Mouse (Mus musculus) monocyte, adult 2 months (primary cell): Measurements from ENCODE around the gene Gramd1b.
A peak's percentile ranks its signal among the peaks of the same experiment; 100 is the strongest.
"Not testable (repeated sequence)": the region's sequence is repeated elsewhere in the genome, so short reads cannot be mapped to it uniquely, and the experiment has no call there.

Experiments
- DNase-seq, 2 experiments: peaks; one replicate each; pipeline ENCODE4 v3.0.0; 2022; ENCODE audit warnings: low spot score in 2 of 2, low read depth in 1 of 2

The Gramd1b gene

DNA sequence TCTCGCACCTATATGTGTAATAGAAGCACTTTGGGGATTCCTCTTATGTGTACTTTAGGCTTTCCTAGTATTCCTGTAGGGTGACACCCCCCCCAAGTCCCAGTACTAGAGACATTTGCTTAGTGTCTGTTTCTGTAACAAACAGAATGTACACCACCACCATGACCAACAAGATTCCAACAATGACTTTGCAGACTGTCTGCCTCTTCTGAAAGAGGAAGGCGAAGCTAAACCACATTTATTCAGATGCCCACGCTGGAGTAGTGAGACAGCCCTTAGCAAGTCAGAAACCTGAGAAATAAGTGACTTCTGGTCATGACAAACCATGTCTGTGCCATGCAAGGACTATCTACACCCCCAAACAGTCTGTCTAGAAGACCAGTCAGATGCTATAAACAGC is 11.9 kb downstream of the Gramd1b start:
- no peak for DNase-seq

DNA sequence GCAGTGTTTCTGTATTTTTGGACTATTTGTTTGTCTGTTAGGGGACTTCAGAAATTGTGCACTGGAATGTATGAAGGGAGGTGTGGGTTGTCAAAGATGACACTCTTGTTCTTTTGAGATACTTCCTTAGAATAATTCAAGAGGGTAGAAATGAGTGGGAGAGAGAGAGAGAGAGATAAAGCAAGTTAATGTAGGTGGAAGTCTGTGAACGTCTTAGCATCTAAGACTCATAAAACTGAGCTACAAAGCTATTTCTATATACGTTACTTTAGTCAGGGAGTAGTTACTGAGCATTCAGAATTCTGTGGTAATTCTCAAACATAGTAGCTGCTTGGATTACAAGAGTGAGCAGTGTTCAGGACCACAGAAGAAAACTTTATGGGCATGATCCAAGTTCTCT is 19.2 kb downstream of the Gramd1b start:
- DNase-seq, result no peak

DNA sequence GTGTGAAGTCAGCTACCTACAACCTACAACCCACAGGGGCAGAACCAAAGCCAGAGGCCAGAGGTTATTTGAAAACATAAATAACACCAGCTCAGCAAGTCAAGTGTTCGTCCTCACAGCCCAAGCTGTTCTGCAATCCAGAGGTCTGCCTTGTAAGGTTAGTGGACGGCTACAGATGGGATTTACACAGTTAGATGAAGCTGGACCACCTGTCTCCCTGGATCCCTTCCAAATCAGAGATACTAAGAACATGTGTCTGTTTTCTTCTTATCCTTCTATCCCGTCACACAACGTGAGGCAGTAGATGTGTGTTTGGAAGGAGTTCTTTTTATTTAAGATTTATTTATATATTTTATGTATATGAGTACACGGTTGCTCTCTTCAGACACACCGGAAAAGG is 21.7 kb downstream of the Gramd1b start:
- no peak for DNase-seq

DNA sequence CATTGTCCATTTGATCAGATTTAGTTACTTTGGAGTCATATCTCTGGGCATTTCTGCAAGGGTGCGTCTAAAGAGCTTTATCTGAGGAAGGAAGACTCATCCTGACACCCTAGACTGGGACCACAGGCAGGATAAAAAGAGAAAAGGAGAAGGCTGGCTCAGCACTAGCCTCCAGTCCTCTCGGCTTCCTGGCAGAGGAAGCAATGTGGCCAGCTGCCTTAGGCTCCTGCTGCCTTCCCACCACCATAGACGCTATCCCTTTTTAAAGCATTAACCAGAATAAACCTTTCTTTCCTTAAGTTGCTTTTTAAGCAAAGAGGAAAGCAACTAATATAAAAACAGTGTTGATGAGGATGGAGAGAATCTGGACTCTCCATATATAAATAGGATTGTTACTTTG is 24.6 kb downstream of the Gramd1b start:
- DNase-seq, result no peak

DNA sequence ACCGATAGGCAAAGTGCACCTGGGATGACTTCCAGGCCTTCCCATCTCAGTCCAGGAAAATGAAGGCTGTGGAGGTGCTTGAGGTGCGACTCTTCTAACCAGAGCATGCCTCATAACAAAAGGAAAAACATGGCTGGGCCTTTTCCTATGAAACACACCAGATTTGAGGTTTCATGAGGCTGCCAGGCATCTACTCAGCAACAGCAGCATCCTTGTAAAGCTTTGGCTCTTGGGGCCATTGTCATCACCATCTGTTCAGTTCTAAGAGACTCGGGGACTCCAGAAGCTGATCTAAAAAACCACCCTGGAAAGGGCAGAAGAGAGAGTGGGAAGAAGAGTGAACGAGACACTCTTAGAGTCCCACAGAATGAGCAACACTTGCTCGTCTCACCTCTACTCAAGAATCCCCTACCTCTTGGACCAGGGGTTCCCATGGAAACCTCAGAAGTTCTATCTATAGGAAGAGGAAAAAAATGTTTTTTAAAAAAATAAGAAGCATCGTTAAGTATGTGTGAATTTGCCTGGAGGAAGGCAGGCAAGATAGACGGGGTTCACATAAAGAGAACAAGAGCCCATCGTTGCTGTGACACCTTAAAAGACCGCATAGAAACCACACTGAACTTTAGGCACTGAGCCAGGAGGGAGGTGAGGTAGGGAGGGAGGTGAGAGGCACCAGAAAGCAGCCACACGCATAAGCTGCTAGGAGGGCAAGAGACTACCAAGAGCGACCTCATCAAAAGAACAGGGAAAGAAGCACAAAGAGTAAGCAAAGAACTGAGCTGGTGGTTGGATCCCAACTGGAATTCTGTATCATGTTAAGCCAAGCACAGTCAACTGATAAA is 25.5 kb downstream of the Gramd1b start:
- DNase-seq, result no peak

DNA sequence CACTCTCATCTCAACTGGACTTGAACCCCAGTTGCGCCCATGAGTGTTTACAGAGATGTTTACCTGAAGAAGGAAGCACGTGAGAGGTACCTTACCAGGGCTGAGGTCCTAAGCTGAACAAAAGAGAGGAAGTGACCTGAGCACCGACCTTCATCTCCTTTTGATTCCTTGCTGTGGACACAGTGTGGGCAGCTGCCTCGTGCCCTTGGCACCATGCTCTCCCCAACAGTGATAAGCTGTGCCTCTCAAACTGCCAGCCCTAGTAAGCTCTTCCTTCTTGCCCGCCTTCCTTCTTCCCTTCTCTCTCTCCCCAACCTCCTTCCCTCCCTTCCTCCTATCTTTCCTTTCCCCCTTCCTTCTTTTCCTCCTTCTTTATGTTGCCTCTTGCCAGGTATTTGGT is 26.3 kb downstream of the Gramd1b start:
- DNase-seq, result no peak

DNA sequence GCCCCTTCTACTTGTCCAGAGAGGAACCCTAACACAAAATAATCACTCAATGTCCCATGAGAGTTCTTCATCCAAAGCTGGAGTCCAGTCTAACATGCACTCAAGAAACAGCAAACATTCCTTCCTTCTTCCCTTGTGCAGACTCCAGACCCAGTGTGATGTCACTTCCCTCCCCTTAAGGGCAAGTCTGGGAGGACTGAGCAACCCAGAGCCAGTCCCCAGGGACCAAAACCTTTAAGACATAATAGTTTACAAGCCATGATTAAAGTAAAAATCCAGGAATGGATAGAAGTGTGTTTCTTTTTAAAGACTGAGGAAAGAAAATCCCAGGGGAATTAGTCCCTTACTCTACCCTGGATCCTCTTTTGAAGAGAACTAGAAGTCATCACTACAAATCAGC is 30.5 kb downstream of the Gramd1b start:
- DNase-seq, result no peak

DNA sequence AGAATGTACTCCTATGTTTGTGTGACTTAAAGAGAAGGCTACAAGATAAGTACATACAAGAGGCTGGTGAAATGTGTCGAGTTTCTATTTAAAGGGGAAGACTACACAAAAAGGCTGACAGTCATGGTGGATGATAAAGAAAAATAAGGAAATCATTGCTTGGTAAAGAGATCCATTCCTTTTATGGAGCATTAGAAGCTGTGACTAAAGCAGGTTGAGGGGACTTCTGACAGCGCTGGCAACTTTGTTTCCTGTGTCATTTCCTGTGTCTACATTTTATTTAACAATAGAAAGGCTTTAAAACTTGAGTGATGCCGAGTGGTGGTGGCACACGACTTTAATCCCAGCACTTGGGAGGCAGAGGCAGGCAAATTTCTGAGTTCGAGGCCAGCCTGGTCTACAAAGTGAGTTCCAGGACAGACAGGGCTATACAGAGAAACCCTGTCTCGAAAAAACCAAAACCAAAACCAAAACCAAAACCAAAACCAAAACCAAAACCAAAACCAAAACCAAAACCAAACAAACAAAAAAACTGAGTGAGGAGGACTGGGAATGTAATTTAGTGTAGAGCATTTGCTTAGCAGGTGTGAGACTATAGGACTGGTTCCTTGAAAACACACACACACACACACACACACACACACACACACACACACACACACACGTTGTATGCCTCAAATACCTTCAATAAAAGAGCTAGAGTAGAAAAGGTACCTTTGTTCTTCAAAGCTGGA is 48.7 kb downstream of the Gramd1b start:
- DNase-seq, result not testable (repeated sequence)

DNA sequence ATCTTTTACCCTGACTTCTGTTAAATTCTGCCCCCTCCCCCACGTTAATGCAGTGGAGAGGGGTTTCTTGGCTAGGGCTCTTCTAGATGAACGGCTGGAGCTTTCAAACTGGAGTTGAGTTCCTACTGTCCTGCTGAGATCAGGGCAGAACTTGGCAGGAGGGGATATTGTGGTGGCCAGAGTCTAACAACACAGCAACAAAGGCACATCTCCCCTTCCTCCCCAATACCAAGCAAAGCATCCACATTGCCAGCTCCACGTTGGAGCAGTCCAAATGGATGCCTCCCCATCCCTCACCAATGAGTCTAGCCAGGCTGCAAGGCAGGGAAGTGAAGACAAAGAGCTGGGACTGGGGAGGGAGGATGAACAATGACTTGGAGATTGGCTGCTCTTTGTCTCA is 49.9 kb downstream of the Gramd1b start:
- DNase-seq, result no peak

DNA sequence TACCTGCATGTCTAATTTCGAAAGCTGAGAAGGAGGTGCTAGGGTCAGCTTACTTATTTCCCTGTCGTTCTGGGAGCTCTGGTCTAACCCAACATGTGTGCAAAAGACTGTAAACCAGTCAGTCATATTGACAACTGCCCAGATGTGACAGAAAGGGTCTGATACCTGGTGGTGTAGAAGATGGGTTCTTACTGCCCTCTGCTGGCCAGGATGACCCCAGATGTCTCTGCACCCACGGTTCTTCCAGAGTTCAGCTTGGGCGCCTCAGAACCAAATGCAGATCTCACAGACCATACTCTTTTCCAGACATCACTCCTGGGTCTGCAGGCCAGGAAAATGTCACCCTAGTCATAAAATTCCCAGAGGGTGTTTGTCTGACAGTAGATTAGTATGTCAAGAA is 51.9 kb downstream of the Gramd1b start:
- peak in 1 of 2 experiments; percentile 31 for DNase-seq

DNA sequence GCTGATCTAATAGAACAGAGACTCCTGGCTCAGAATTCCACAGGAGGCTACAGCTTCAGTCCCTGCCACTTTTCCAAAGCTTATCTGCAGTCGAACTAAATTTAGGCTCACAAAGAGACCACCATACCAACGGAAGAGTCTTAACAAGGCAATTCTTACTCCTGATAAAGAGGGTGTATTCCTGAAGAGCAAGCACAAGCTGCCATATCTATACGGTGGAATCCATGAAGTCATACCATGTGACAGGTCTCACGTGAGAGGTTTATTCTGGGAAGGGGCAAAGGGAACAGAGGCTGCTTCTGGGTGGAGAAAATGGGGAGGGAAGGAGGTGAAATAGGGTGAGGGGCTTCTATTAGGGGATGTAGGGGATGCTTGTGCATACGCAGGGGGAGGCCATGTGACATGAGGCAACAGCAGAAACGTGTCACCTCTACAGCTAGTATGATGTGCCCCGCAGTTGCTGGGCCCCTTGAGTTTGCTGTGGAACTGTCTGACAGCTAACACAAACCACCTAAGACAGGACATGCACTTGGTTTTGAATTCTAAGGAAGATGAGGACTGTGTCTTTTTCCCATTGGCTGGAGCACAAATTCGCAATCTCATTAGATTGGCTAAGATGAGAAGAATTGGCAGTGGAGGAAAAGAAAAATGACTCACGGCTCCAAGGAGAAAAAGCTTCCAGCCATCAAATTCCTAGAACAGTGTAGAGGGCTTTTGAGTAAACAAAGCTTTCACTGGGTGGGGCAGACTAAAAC is 52.9 kb downstream of the Gramd1b start:
- no peak for DNase-seq

DNA sequence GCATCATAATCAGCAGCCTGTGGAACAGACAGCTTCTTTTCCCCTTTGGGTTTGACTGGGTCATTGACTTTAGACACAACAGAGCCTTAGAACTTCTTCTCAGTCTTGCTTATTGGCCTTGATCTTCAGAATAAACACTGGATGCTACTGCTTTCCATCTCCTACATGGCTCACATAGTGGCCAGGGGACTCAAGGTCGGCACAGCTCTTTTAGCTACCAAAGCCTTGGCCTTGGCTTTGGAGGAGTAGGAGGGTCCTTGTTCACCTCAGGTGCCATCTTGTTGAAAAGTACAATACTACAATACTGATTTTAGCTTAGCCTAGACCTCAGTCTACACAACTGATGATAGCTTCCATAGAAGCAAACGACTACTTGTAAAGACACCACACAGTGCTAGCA is 53.6 kb downstream of the Gramd1b start:
- no peak for DNase-seq

DNA sequence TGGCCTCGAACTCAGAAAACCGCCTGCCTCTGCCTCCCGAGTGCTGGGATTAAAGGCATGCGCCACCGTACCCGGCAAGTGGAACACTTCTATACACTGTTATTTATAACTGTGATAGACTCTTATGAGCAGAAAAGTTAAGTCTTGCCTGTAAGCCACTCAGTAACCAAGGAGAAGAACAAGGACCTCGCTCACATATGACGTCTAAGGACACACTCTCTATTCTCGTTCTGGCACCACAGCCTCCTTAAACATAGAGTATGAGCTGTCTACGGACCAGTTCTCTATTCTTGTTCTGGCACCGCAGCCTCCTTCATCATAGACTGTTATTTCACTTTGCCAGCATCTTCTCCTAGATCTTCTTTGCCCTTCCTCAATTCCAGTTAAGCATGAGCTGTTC is 55.1 kb downstream of the Gramd1b start:
- DNase-seq, result no peak

DNA sequence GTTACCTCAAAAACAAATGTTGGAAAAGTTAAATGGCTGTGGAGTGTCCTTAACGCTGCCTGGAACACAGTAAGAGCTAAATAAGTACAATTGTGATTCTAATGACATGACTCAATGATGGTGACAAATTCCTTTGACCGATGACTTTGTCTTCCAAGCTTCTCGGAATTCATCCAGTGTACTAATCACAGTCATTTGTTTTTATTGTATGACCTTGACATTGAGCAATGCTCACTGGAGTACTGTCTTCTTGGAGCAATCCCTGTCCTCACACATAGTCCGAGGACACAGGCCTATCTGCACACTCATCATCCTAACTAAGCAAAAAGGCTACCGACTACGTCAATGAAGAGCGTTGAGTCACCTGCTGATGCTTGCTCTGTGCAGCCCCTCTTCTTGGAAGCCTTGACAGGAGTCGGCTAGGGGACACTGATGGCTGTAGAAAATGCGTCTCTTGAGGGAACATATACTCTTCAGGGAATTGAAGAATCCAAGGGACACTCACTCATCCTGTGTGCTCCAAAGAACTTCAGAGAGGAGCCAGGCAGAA is 58.1 kb downstream of the Gramd1b start:
- DNase-seq, result no peak

DNA sequence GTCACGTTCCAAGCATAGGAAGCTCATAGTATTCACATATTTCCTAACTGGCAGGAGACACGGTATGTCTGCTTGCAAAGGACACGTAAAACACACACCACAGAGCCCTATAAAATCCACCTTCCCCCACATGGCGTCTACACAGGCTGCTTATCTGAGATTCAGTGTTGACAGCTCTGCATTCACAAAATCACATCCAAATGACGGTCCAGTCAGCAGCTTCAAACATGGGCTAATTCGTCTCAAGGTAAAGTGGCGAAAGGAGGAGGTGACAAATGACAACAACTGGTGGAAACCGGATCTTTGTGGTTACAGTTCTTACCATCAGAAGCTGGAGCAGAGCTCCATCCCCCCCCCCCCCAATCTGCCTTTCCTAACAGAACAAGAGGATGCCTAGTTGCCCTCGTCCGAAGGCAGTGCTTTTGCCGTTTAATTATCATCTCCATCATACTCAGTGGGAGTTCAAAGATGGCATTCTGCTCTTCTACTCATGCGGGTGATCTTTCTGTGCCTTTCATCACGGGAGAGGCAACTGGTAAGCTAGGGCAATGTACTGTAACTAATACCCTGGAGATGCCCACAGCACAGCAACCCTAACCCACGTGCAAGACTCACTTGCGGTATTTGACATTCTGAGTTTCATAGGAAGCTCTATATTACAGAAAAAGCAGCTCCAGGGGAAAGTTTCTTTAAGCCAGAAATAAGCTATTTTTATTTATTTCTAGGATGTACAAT is 61.6 kb downstream of the Gramd1b start:
- DNase-seq, result no peak

DNA sequence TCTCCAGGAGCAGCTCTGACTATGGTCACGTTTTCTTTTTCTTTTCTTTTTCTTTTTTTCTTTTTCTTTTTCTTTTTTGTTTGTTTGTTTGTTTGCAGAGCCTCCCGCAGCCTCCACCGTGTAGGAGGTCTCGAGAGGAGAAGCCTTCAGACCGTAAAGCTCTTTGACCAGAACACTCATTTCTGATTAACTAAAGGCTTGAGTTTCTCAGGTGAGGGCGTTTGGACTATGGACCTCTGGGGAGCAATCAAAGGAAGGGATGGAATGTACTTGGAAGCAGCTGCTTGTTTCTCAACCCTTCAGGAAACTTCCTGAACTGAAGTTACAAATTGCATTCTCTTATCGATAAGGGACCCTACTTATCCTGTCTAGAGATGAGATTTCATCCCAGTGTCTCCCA is 64.4 kb downstream of the Gramd1b start:
- DNase-seq, result no peak

DNA sequence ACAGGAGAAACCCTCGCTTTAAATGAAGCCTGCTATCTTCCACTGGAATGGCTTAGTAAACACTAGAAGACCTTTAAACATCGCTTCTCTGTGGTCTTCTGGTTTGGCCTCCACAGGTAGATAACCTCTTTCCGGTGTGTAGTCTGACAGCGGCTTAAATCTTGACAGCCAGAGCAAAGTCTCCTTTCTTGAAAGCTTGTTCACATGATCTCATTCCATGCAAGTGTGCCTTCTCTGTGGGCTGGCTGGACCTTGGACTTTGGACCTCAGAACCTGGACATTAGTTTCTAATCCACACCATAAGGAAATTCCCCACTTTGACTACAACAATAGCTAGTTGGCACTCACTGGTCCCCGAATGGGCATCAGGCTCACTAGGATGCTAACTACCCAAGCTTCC is 65.6 kb downstream of the Gramd1b start:
- no peak for DNase-seq

DNA sequence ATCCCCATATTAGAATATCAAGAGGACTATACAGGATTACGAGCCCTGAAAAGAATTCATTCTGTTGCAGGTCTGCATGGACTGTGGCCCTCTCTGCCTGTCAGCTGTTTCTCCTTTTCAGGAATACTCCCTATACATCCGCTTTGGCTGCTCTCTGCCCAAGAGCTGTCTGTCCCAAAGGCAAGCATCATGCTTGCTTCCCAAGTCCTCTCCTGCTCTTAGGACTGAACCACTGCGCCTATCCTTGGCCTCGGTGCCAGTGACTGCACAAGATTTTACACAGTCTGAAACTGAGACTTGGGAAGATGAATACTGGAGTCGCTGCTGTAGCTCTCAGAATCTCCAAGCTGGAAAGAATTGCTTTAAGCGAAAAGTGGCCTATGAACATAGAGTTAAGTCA is 68.8 kb downstream of the Gramd1b start:
- DNase-seq, result no peak

DNA sequence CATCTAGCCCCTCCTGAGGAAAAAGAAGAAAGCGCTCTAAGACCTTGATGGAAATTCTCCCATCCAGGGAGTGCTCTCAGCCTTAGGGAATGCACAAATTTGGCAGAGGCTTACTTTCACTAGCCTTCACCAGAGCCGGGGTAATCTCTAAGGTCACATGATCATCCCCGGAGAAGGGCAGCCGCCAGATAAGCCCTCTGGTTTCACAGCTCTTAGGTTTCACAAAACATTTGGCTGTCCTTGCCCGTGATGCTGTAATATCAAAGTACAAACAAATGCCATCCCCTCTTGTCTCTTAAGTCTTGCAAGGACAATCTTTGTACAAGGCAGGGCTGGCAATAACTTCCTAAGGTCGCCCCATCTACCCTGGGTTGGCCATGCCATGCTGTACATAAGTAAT is 70.4 kb downstream of the Gramd1b start:
- DNase-seq, result no peak

DNA sequence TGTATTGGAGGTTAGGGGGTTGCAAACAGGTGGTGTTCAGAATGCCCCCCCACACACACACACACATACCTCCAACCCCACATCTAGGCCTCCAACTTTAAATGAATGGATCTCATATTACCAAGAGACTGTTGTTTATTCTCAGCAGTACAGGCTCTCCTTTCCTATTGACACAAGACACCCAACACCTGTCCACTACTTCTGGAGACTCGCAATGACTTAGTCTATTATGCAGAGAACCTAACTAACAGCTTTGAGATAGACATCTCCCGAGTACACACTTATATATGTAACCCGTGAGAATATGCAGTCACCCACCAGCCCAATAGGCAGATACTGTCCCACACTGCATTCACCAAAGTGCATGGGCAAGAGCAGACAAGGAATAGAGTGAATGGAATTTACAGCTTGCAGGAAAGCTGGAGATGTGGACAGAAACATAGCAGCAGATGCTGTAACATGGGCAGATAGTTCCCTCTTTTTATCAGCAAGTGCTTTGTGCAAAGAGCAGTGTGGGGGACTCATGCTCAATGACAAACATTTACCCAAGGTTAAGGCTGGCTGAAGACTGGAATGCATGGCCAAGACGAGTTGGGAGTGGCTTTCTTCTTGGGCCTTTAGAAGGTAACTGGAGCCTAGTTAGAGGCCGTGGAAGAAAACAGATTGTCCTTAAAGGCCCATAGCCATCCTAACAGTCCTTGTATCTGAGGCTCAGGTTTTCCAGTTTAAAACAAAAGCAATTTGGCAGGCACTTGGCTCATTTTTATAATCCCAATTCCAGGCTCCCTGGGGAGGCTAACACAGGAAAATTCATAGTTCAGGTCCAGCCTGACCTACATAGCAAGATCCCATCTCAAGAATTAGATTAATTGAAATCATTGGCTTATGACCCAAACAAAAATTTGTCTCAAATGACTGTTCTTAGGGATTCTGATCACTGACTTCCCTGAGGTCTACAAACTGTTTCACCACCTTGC is 71.6 kb downstream of the Gramd1b start:
- DNase-seq, result no peak
